In genomic region chr2:33130141-33130525, GRCm38 (mm10) we compare ENCODE assay signal across 8 mouse cellular contexts. TPM values are rescaled to one million over a fixed set of nuclear protein-coding genes. Genes with fewer than 3 reads are reported as not detected.
A peak's percentile ranks its signal among the peaks of the same experiment; 100 is the strongest.
DNase-seq lines count a peak whose midpoint lies in the region; ATAC-seq and TF ChIP-seq lines count a peak whose summit lies in the region.

No protein-coding gene starts in this region.

- H3K27ac ChIP-seq in layer of hippocampus, adult 2 months, result peak overlapping the region; percentile 85
- H3K27ac ChIP-seq in brown adipose tissue, adult 24 weeks (replicated peaks; ENCODE audit: low read depth, low read length), result no peak overlapping the region
- 0 out of 2 replicates have a peak overlapping the region, but pooled peaks have one; percentile 36 for H3K27ac ChIP-seq in heart, embryonic 16.5 days (ENCODE audit: low read length)
- peak overlapping the region; percentile 85 for H3K27ac ChIP-seq in midbrain, embryonic 10.5 days (replicated peaks)

- under 1% methylated on average over 33 of the region's 33 CpGs for WGBS in heart, embryonic 16.5 days
- WGBS in midbrain, embryonic 10.5 days, result under 1% methylated on average over 33 of the region's 33 CpGs

- 0 out of 2 replicates have a peak, but pooled peaks cover 3% of the 10 kb centered on the region for H3K4me1 ChIP-seq in brown adipose tissue, adult 24 weeks (ENCODE audit: control insufficient read depth, insufficient read depth, insufficient read length, low read length)
- peaks cover 13% of the 10 kb centered on the region for H3K4me1 ChIP-seq in heart, embryonic 16.5 days (ENCODE audit: control insufficient read depth, insufficient read depth, low read length)
- peaks cover 31% of the 10 kb centered on the region for H3K4me1 ChIP-seq in midbrain, embryonic 10.5 days

- ATAC-seq in heart, embryonic 16.5 days (replicated peaks; ENCODE audit: extremely low read depth, insufficient read depth, low FRiP score), result no peak; the same call in none of the 2 replicates

- DNase-seq in layer of hippocampus, adult 2 months (ENCODE audit: low spot score in 2 of 2), result no peak
- DNase-seq in layer of hippocampus, postnatal 36 days, result no peak
- DNase-seq in midbrain, embryonic 10.5 days (ENCODE audit: low spot score), result no peak
- no peak for DNase-seq in right cerebral cortex, adult 18-20 months
- DNase-seq in gastrocnemius, postnatal 14 days, result no peak
- DNase-seq in ovary, adult 18-20 months (ENCODE audit: low spot score), result no peak

- no peaks in the 10 kb centered on the region for H3K36me3 ChIP-seq in heart, embryonic 16.5 days (ENCODE audit: control insufficient read depth, insufficient read depth)
- no peaks in the 10 kb centered on the region for H3K36me3 ChIP-seq in midbrain, embryonic 10.5 days

- H3K9ac ChIP-seq in heart, embryonic 16.5 days (ENCODE audit: low read length), result peak overlapping the region; percentile 80

- peak overlapping the region; percentile 95 for H3K4me2 ChIP-seq in heart, embryonic 16.5 days (ENCODE audit: low read depth, low read length)

- peak overlapping the region; percentile 94 for H3K4me3 ChIP-seq in layer of hippocampus, adult 2 months
- H3K4me3 ChIP-seq in brown adipose tissue, adult 24 weeks (ENCODE audit: insufficient read depth, low read depth, low read length), result peak overlapping the region; percentile 62
- peak overlapping the region; percentile 73 for H3K4me3 ChIP-seq in heart, embryonic 16.5 days (ENCODE audit: low read length)
- H3K4me3 ChIP-seq in midbrain, embryonic 10.5 days, result peak overlapping the region; percentile 81

- peak; percentile 51 for TF ChIP-seq CTCF in layer of hippocampus, adult 2 months (conservative IDR thresholded peaks at IDR 0.05)

- H3K27me3 ChIP-seq in heart, embryonic 16.5 days (ENCODE audit: control insufficient read depth, insufficient read depth, low read length), result 0 out of 2 replicates have a peak, but pooled peaks cover 4% of the 10 kb centered on the region
- peaks cover 46% of the 10 kb centered on the region for H3K27me3 ChIP-seq in midbrain, embryonic 10.5 days (ENCODE audit: low read depth, poor library complexity, severe bottlenecking)

- intact Hi-C loops in gastrocnemius, postnatal 14 days (cut with DNase I; ENCODE audit: low total_unique reads), result no loop called here

- H3K9me3 ChIP-seq in heart, embryonic 16.5 days (replicated peaks; ENCODE audit: control insufficient read depth, low read length), result no peaks in the 10 kb centered on the region
- no peaks in the 10 kb centered on the region for H3K9me3 ChIP-seq in midbrain, embryonic 10.5 days (replicated peaks)

RNA-seq across cellular contexts. Expression of gene Garnl3, which starts 1.3 kb away (rescaled TPM):
- 10 to 100 TPM; 31.7 to 35.2 TPM for total RNA-seq in layer of hippocampus, adult 2 months (2021)
- total RNA-seq in layer of hippocampus, postnatal 36 days (2021), result 10 to 100 TPM; 30.9 to 39.9 TPM
- 3.6 and 17.9 TPM in 2 replicates for polyA plus RNA-seq in brown adipose tissue, adult 24 weeks (2012; ENCODE audit: insufficient read depth, insufficient read length, missing spikeins)
- 8.2 and 8.3 TPM in 2 replicates for polyA plus RNA-seq in heart, embryonic 16.5 days (2015; fragmentation: Nextera tagmentation; extraction: Ambion mirVana)
- polyA plus RNA-seq in midbrain, embryonic 10.5 days (2016; fragmentation: Nextera tagmentation; extraction: Ambion mirVana), result 10.3 and 11.1 TPM in 2 replicates
- total RNA-seq in gastrocnemius, postnatal 14 days (2021), result 1 to 10 TPM; 2.0 to 2.3 TPM

Comparison
In these comparisons a context has a peak if more than half of its experiments do, and no peak if none do; other contexts are left out.
1. RNA of gene Garnl3, which starts 1.3 kb away (total RNA-seq): 30.9 to 39.9 TPM in layer of hippocampus, postnatal 36 days and 31.7 to 35.2 TPM in layer of hippocampus, adult 2 months; 2.0 to 2.3 TPM in gastrocnemius, postnatal 14 days; every median in the first group is over 4 times any median in the second.
2. Peak in every context shown above with its lines, with median percentiles within 50 percentile points of each other: H3K4me3 ChIP-seq.